Comparison of ENCODE assay signal across 8 mouse cellular contexts in genomic region chr6:125097346-125097689, GRCm38 (mm10). TPM values are rescaled to one million over a fixed set of nuclear protein-coding genes. Genes with fewer than 3 reads are reported as not detected.
DNase-seq lines count a peak whose midpoint lies in the region; ATAC-seq and TF ChIP-seq lines count a peak whose summit lies in the region.

No protein-coding gene starts in this region.

- peaks cover 60% of the 10 kb centered on the region for H3K4me1 ChIP-seq in heart, embryonic 10.5 days
- peaks cover 23% of the 10 kb centered on the region for H3K4me1 ChIP-seq in spleen, adult 2 months (ENCODE audit: control insufficient read depth, insufficient read depth, insufficient read length)
- H3K4me1 ChIP-seq in forebrain, embryonic 15.5 days, result peaks cover 39% of the 10 kb centered on the region

- peak overlapping the region; percentile 98 for H3K27ac ChIP-seq in heart, embryonic 10.5 days
- H3K27ac ChIP-seq in spleen, adult 2 months (ENCODE audit: insufficient read depth, low read length), result peak overlapping the region; percentile 95
- H3K27ac ChIP-seq in forebrain, embryonic 15.5 days (replicated peaks), result peak overlapping the region; percentile 94
- H3K27ac ChIP-seq in macrophage, result peak overlapping the region; percentile 54

- H3K9me3 ChIP-seq in heart, embryonic 10.5 days, result no peaks in the 10 kb centered on the region
- no peaks in the 10 kb centered on the region for H3K9me3 ChIP-seq in forebrain, embryonic 15.5 days

- TF ChIP-seq CTCF in spleen, adult 2 months (IDR thresholded peaks at IDR 0.05; ENCODE audit: extremely low read depth, insufficient read depth, insufficient read length, insufficient replicate concordance), result no peak

- H3K79me2 ChIP-seq in macrophage (ENCODE audit: inconsistent target), result peaks cover 56% of the 10 kb centered on the region

- intact Hi-C loops in heart, postnatal 36 days (cut with DNase I), result no loop called here

- no peak for DNase-seq in heart, embryonic 10.5 days (ENCODE audit: low spot score)
- no peak for DNase-seq in heart, postnatal 36 days
- DNase-seq in spleen, adult 2 months (ENCODE audit: low read depth in 1 of 2, low spot score in 2 of 2), result peak in 1 of 2 experiments; percentile 21
- DNase-seq in spleen, postnatal 36 days (ENCODE audit: low spot score in 2 of 2), result no peak
- DNase-seq in adrenal gland, postnatal 10 days, result no peak
- DNase-seq in left cerebral cortex, adult 11 months (ENCODE audit: low spot score), result no peak

- H3K4me2 ChIP-seq in forebrain, embryonic 15.5 days (replicated peaks), result peak overlapping the region; percentile 74

- 3% methylated on average over 12 of the region's 12 CpGs for WGBS in heart, embryonic 10.5 days
- WGBS in spleen, adult 2 months, result 1% methylated on average over 12 of the region's 12 CpGs
- 0% methylated on average over 12 of the region's 12 CpGs for WGBS in forebrain, embryonic 15.5 days
- 2% methylated on average over 12 of the region's 12 CpGs for WGBS in macrophage (ENCODE audit: missing documents)

- H3K4me3 ChIP-seq in heart, embryonic 10.5 days, result peak overlapping the region; percentile 98
- peak overlapping the region; percentile 94 for H3K4me3 ChIP-seq in spleen, adult 2 months (ENCODE audit: extremely low read depth, insufficient read depth, insufficient read length)
- H3K4me3 ChIP-seq in forebrain, embryonic 15.5 days, result peak overlapping the region; percentile 82
- peak overlapping the region; percentile 69 for H3K4me3 ChIP-seq in macrophage (ENCODE audit: inconsistent target)

- H3K27me3 ChIP-seq in heart, embryonic 10.5 days (ENCODE audit: insufficient read depth, poor library complexity, severe bottlenecking), result no peaks in the 10 kb centered on the region
- H3K27me3 ChIP-seq in spleen, adult 2 months (ENCODE audit: control insufficient read depth, insufficient read depth, low read length), result no peaks in the 10 kb centered on the region
- H3K27me3 ChIP-seq in forebrain, embryonic 15.5 days, result no peaks in the 10 kb centered on the region

- TF ChIP-seq POLR2A in spleen, adult 2 months (IDR thresholded peaks at IDR 0.05; ENCODE audit: low read depth, low read length), result no peak

- peak overlapping the region; percentile 84 for H3K9ac ChIP-seq in forebrain, embryonic 15.5 days (replicated peaks)

- ATAC-seq in forebrain, embryonic 15.5 days (replicated peaks), result peak; percentile 5

- H3K36me3 ChIP-seq in heart, embryonic 10.5 days, result peaks cover 44% of the 10 kb centered on the region
- peaks cover 24% of the 10 kb centered on the region for H3K36me3 ChIP-seq in spleen, adult 2 months (ENCODE audit: control insufficient read depth, insufficient read depth, low read length)
- H3K36me3 ChIP-seq in forebrain, embryonic 15.5 days, result peaks cover 32% of the 10 kb centered on the region
- H3K36me3 ChIP-seq in macrophage (ENCODE audit: inconsistent target), result peaks cover 24% of the 10 kb centered on the region

RNA-seq across cellular contexts. Expression of gene Chd4, which starts 1.5 kb away (rescaled TPM):
- 75.0 and 88.6 TPM in 2 replicates for polyA plus RNA-seq in heart, embryonic 10.5 days (2016; fragmentation: Nextera tagmentation; extraction: Ambion mirVana)
- total RNA-seq in heart, postnatal 36 days (2021), result 100 to 1,000 TPM; 118 to 127 TPM
- 87.4 and 196 TPM in 2 replicates for polyA plus RNA-seq in spleen, adult 2 months (2012; rRNA removed)
- 98.9 and 112 TPM in 2 replicates for polyA plus RNA-seq in forebrain, embryonic 15.5 days (2015; fragmentation: Nextera tagmentation; extraction: Ambion mirVana)
- 1,000 to 10,000 TPM in 4 of 26 experiments, 100 to 1,000 TPM in 22; 298 to 1,530 (median 519) TPM for total RNA-seq in macrophage (2018; cell fraction: chromatin; rRNA removed)
- total RNA-seq in macrophage (2018; cell fraction: cytosol; rRNA removed), result 100 to 1,000 TPM in 23 of 26 experiments, 10 to 100 TPM in 3; 83.5 to 221 (median 140) TPM
- total RNA-seq in macrophage (2018; cell fraction: nucleus; rRNA removed), result 100 to 1,000 TPM; 182 to 730 (median 272) TPM
- 102 to 280 TPM (median 126 TPM) in 3 replicates for polyA plus RNA-seq in macrophage (2018)
- 100 to 1,000 TPM; 156 to 198 TPM for total RNA-seq in adrenal gland, postnatal 10 days (2021)

RNA-seq across cellular contexts. Expression of gene Lpar5, which starts 29.6 kb away (rescaled TPM):
- polyA plus RNA-seq in heart, embryonic 10.5 days (2016; fragmentation: Nextera tagmentation; extraction: Ambion mirVana), result 0.37 and 0.38 TPM in 2 replicates
- total RNA-seq in heart, postnatal 36 days (2021), result under 1 TPM in 1 of 2 experiments, not detected in 1; 0.24 TPM
- polyA plus RNA-seq in spleen, adult 2 months (2012; rRNA removed), result 62.1 and 64.3 TPM in 2 replicates
- 0.50 and 0.71 TPM in 2 replicates for polyA plus RNA-seq in forebrain, embryonic 15.5 days (2015; fragmentation: Nextera tagmentation; extraction: Ambion mirVana)
- total RNA-seq in macrophage (2018; cell fraction: chromatin; rRNA removed), result 10 to 100 TPM in 1 of 26 experiments, 1 to 10 TPM in 16, under 1 TPM in 5, not detected in 4; 0.50 to 13.9 (median 1.9) TPM
- 10 to 100 TPM in 23 of 26 experiments, 1 to 10 TPM in 3; 4.7 to 33.3 (median 20.4) TPM for total RNA-seq in macrophage (2018; cell fraction: cytosol; rRNA removed)
- total RNA-seq in macrophage (2018; cell fraction: nucleus; rRNA removed), result 10 to 100 TPM in 19 of 26 experiments, 1 to 10 TPM in 7; 1.1 to 37.2 (median 12.8) TPM
- polyA plus RNA-seq in macrophage (2018), result 10.0 to 28.0 TPM (median 23.5 TPM) in 3 replicates
- 1 to 10 TPM in 1 of 2 experiments, under 1 TPM in 1; 0.90 to 1.4 TPM for total RNA-seq in adrenal gland, postnatal 10 days (2021)

RNA-seq across cellular contexts. Expression of gene Nop2, which starts 34.4 kb away (rescaled TPM):
- 73.2 and 92.7 TPM in 2 replicates for polyA plus RNA-seq in heart, embryonic 10.5 days (2016; fragmentation: Nextera tagmentation; extraction: Ambion mirVana)
- total RNA-seq in heart, postnatal 36 days (2021), result 10 to 100 TPM; 20.3 to 21.0 TPM
- polyA plus RNA-seq in spleen, adult 2 months (2012; rRNA removed), result 14.0 and 16.2 TPM in 2 replicates
- polyA plus RNA-seq in forebrain, embryonic 15.5 days (2015; fragmentation: Nextera tagmentation; extraction: Ambion mirVana), result 51.1 and 51.8 TPM in 2 replicates
- total RNA-seq in macrophage (2018; cell fraction: chromatin; rRNA removed), result 10 to 100 TPM; 13.1 to 74.0 (median 27.4) TPM
- 10 to 100 TPM; 10.6 to 23.4 (median 18.6) TPM for total RNA-seq in macrophage (2018; cell fraction: cytosol; rRNA removed)
- total RNA-seq in macrophage (2018; cell fraction: nucleus; rRNA removed), result 10 to 100 TPM; 10.7 to 60.1 (median 18.4) TPM
- polyA plus RNA-seq in macrophage (2018), result 15.3 to 47.0 TPM (median 23.8 TPM) in 3 replicates
- total RNA-seq in adrenal gland, postnatal 10 days (2021), result 10 to 100 TPM; 36.7 to 42.2 TPM

RNA-seq across cellular contexts. Expression of gene Iffo1, which starts 47.7 kb away (rescaled TPM):
- 11.7 and 11.9 TPM in 2 replicates for polyA plus RNA-seq in heart, embryonic 10.5 days (2016; fragmentation: Nextera tagmentation; extraction: Ambion mirVana)
- total RNA-seq in heart, postnatal 36 days (2021), result 1 to 10 TPM; 6.6 to 9.4 TPM
- 58.0 and 66.8 TPM in 2 replicates for polyA plus RNA-seq in spleen, adult 2 months (2012; rRNA removed)
- 18.9 and 21.0 TPM in 2 replicates for polyA plus RNA-seq in forebrain, embryonic 15.5 days (2015; fragmentation: Nextera tagmentation; extraction: Ambion mirVana)
- total RNA-seq in macrophage (2018; cell fraction: chromatin; rRNA removed), result 100 to 1,000 TPM in 16 of 26 experiments, 10 to 100 TPM in 10; 28.7 to 216 (median 130) TPM
- total RNA-seq in macrophage (2018; cell fraction: cytosol; rRNA removed), result 10 to 100 TPM in 21 of 26 experiments, 1 to 10 TPM in 5; 5.2 to 23.5 (median 15.3) TPM
- total RNA-seq in macrophage (2018; cell fraction: nucleus; rRNA removed), result 100 to 1,000 TPM in 6 of 26 experiments, 10 to 100 TPM in 20; 19.8 to 149 (median 68.8) TPM
- polyA plus RNA-seq in macrophage (2018), result 14.3 to 29.7 TPM (median 18.2 TPM) in 3 replicates
- 10 to 100 TPM; 16.7 to 30.1 TPM for total RNA-seq in adrenal gland, postnatal 10 days (2021)

RNA-seq across cellular contexts. Expression of gene Acrbp, which starts 47.8 kb away (rescaled TPM):
- polyA plus RNA-seq in heart, embryonic 10.5 days (2016; fragmentation: Nextera tagmentation; extraction: Ambion mirVana), result 4.8 and 8.0 TPM in 2 replicates
- total RNA-seq in heart, postnatal 36 days (2021), result 1 to 10 TPM; 1.7 to 2.1 TPM
- polyA plus RNA-seq in spleen, adult 2 months (2012; rRNA removed), result 34.4 and 35.8 TPM in 2 replicates
- 21.9 and 26.2 TPM in 2 replicates for polyA plus RNA-seq in forebrain, embryonic 15.5 days (2015; fragmentation: Nextera tagmentation; extraction: Ambion mirVana)
- total RNA-seq in macrophage (2018; cell fraction: chromatin; rRNA removed), result 100 to 1,000 TPM in 2 of 26 experiments, 10 to 100 TPM in 21, 1 to 10 TPM in 3; 8.8 to 120 (median 49.0) TPM
- 1 to 10 TPM in 14 of 26 experiments, under 1 TPM in 12; 0.10 to 6.3 (median 1.2) TPM for total RNA-seq in macrophage (2018; cell fraction: cytosol; rRNA removed)
- total RNA-seq in macrophage (2018; cell fraction: nucleus; rRNA removed), result 10 to 100 TPM in 21 of 26 experiments, 1 to 10 TPM in 5; 7.4 to 83.3 (median 27.0) TPM
- 1.4 to 5.9 TPM (median 3.2 TPM) in 3 replicates for polyA plus RNA-seq in macrophage (2018)
- total RNA-seq in adrenal gland, postnatal 10 days (2021), result 1 to 10 TPM; 4.6 to 7.5 TPM
